Mouse (Mus musculus): ENCODE data around the gene Commd4.

Gene Commd4

GRCm38 (mm10) chr9:57141417-57142353, 16.4 kb downstream of the Commd4 start:
- DNase-seq (ENCODE audit: low spot score in 2 of 2) = peak in 1 of 2 experiments; percentile 60

GRCm38 (mm10) chr9:57139571-57139970, 18.6 kb downstream of the Commd4 start:
- no peak for DNase-seq (ENCODE audit: low spot score in 2 of 2)

- peak in 1 of 2 experiments; percentile 57 for DNase-seq (ENCODE audit: low spot score in 2 of 2)
Observed at GRCm38 (mm10) chr9:57139110-57139509, 19.0 kb downstream of the Commd4 start.

- DNase-seq (ENCODE audit: low spot score in 2 of 2) = peak in 1 of 2 experiments; percentile 56
Observed at GRCm38 (mm10) chr9:57138507-57138906, 19.6 kb downstream of the Commd4 start.

GRCm38 (mm10) chr9:57137777-57138176, 20.4 kb downstream of the Commd4 start:
- DNase-seq (ENCODE audit: low spot score in 2 of 2) = peak in 1 of 2 experiments; percentile 56

GRCm38 (mm10) chr9:57137246-57137645, 20.9 kb downstream of the Commd4 start:
- no peak for DNase-seq (ENCODE audit: low spot score in 2 of 2)

GRCm38 (mm10) chr9:57130577-57131433, 27.3 kb downstream of the Commd4 start, which contains the start of gene Man2c1:
Gene Man2c1 (plus strand): TSS chr9:57130690.
- DNase-seq (ENCODE audit: low spot score in 2 of 2) = peak; percentile 94 to 96

GRCm38 (mm10) chr9:57129641-57130040, 28.5 kb downstream of the Commd4 start:
- DNase-seq (ENCODE audit: low spot score in 2 of 2) = no peak

GRCm38 (mm10) chr9:57117261-57117755, 40.8 kb downstream of the Commd4 start:
- DNase-seq (ENCODE audit: low spot score in 2 of 2) = no peak

All from spleen, postnatal 4 days (tissue).